Comparison of ENCODE assay signal across 1 mouse cellular context in genomic region chr13:113794705-113795655, GRCm38 (mm10).
TF ChIP-seq lines count a peak whose summit lies in the region.

No protein-coding gene starts in this region.

TF ChIP-seq in MEL, 35 proteins besides CTCF, POLR2A, EP300 and RAD21 (continued from another document):
- TF ChIP-seq SIN3A (IDR thresholded peaks at IDR 0.05; ENCODE audit: low read length), result peak; percentile 22; the same call in 1 of the 2 replicates
- no peak for TF ChIP-seq USF1 (IDR thresholded peaks at IDR 0.05; ENCODE audit: low read depth, low read length)
- TF ChIP-seq MXI1 (IDR thresholded peaks at IDR 0.05; ENCODE audit: low read depth, low read length), result peak; percentile 31
- TF ChIP-seq POLR2AphosphoS5 (IDR thresholded peaks at IDR 0.05; ENCODE audit: borderline replicate concordance, low read depth, low read length), result no peak
- no peak for TF ChIP-seq MAFK (IDR thresholded peaks at IDR 0.05; ENCODE audit: borderline replicate concordance, low read depth, low read length)
